Mouse (Mus musculus): Measurements from ENCODE around the gene Dis3l2. TPM values are rescaled to one million over a fixed set of nuclear protein-coding genes. Genes with fewer than 3 reads are reported as not detected.

The Dis3l2 gene
- polyA plus RNA-seq, 1 experiment from 2014 or later = 39.1 TPM

DNA sequence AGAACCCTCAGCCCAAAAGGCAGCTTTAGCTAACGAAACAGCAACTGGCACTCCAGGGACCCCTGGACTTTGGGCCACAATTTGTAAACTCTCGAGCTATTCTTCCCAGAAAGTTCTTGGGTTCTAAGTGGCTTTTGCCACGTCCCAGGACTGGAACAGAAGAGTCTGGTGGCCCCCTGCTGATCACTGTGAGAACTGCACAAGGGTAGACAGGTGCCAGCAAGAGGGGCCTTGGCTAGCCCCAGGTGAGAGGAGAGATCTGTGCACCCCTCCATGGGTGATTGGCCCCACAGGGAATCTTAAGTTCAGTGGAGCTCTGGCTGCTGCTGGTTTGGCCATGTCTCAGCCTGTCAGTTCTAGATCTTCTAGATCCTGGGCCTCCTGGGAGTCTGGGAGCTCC lies 337.5 kb downstream of the Dis3l2 start:
- H3K27ac ChIP-seq (ENCODE audit: low read depth, low read length) = no peak overlapping the region
- ATAC-seq (ENCODE audit: low read depth) = peak; percentile 38; the same call in 1 of the 2 replicates
- H3K4me1 ChIP-seq (ENCODE audit: control insufficient read depth, insufficient read depth, low read length) = no peaks in the 10 kb centered on the region; the same call in 1 of the 2 replicates
- H3K4me2 ChIP-seq (ENCODE audit: low read depth, low read length) = no peak overlapping the region
- no peak overlapping the region for H3K4me3 ChIP-seq (ENCODE audit: low read depth, low read length)
- no peak overlapping the region for H3K9ac ChIP-seq (replicated peaks; ENCODE audit: low read depth, low read length)
- 0 out of 2 replicates have a peak, but pooled peaks cover 2% of the 10 kb centered on the region for H3K36me3 ChIP-seq (ENCODE audit: control insufficient read depth, insufficient read depth, low read length)
- H3K27me3 ChIP-seq (ENCODE audit: control insufficient read depth, insufficient read depth, low read length) = no peaks in the 10 kb centered on the region
- 18% methylated on average over 3 of the region's 3 CpGs for WGBS
- H3K9me3 ChIP-seq (ENCODE audit: control insufficient read depth, low read length) = no peaks in the 10 kb centered on the region

DNA sequence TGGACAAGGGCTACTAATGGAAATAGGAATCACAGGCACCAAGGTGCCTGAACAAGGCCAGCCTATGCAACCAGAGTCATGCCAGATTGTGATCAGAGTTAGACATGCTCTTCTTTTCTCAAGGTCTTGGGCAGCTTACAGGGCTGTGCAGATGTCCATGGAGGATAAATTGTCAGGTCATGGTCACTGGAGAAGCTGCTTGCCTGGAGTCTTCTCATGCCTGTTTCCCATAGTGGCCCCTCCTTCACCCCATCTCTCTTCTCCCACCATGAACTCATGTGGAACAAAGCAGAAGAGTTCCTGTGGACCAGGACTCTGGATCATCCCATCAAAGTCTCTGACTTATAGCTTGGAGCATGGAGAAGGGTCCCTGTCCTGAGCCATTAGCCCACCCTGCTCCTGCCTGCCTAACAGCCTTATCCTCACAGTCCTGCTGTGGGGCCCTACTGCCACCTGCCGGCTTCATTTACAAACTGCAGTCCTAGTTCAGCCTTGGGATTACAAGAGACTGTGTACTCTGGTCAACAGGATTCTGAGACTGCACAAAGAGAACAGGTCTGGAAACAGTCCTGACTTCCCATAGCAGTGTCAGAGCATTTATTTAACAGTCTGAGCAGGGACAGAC lies 338.3 kb downstream of the Dis3l2 start:
- WGBS = 0% methylated on average over 1 of the region's 1 CpGs
- 0 out of 2 replicates have a peak, but pooled peaks cover 2% of the 10 kb centered on the region for H3K36me3 ChIP-seq (ENCODE audit: control insufficient read depth, insufficient read depth, low read length)
- peak; percentile 88 for ATAC-seq (ENCODE audit: low read depth)

DNA sequence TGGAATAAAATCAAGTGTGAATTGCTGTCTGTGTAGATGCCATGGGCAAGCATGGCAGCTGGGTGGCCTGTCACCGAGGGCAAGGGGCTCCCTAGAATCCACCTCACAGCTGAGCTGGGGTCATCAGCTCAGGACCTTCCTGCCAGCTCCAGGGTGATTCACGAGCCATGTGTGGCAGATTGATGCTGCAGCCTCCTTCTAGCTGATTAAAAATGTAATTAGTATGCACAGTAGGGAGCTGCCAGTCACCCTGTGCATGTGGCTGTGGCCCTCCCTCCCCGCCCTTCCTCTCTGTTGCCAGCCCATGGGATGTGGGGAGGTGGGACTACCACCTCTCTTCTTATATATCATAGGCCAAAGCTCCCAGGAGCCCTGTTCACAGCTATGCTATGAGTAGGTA lies 346.5 kb downstream of the Dis3l2 start:
- Histone ChIP-seq H3K9ac (replicated peaks; ENCODE audit: low read depth, low read length) (no peak overlapping the region), H3K4me2 (ENCODE audit: low read depth, low read length) (no peak overlapping the region), H3K27me3 (ENCODE audit: control insufficient read depth, insufficient read depth, low read length) (no peaks in the 10 kb centered on the region), H3K27ac (ENCODE audit: low read depth, low read length) (no peak overlapping the region; the same call in 1 of the 2 replicates), H3K9me3 (ENCODE audit: control insufficient read depth, low read length) (no peaks in the 10 kb centered on the region), H3K4me1 (ENCODE audit: control insufficient read depth, insufficient read depth, low read length) (0 out of 2 replicates have a peak, but pooled peaks cover 6% of the 10 kb centered on the region), H3K4me3 (ENCODE audit: low read depth, low read length) (no peak overlapping the region), H3K36me3 (ENCODE audit: control insufficient read depth, insufficient read depth, low read length) (no peaks in the 10 kb centered on the region)
- peak; percentile 74 for ATAC-seq (ENCODE audit: low read depth)
- 33% methylated on average over 3 of the region's 3 CpGs for WGBS

More for the DNA sequence above, 338.3 kb downstream of the Dis3l2 start:
- Histone ChIP-seq H3K9me3 (ENCODE audit: control insufficient read depth, low read length) (no peaks in the 10 kb centered on the region), H3K4me1 (ENCODE audit: control insufficient read depth, insufficient read depth, low read length) (no peaks in the 10 kb centered on the region), H3K27ac (ENCODE audit: low read depth, low read length) (no peak overlapping the region), H3K27me3 (ENCODE audit: control insufficient read depth, insufficient read depth, low read length) (no peaks in the 10 kb centered on the region), H3K4me2 (ENCODE audit: low read depth, low read length) (no peak overlapping the region), H3K9ac (replicated peaks; ENCODE audit: low read depth, low read length) (no peak overlapping the region), H3K4me3 (ENCODE audit: low read depth, low read length) (no peak overlapping the region)

DNA sequence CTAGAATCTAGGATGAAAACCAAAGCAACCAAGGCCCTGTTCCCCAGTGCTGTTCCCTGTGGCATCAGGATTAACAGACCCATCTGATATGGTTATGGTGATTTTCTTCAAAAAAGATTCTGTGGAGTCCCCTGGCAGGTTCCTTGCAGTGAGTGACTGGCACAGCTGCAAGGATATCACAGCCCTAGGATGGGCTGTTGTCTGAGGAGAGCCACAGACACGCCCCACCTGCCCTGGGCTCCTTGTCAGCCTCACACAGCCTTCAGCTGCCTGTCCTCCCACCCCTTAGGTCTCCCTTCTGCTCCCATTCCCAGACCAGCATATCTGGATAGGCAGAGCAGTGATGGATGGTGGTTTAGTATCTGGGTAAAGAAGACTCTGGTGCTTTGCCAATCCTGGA lies 347.1 kb downstream of the Dis3l2 start:
- Histone ChIP-seq H3K36me3 (ENCODE audit: control insufficient read depth, insufficient read depth, low read length) (no peaks in the 10 kb centered on the region), H3K9ac (replicated peaks; ENCODE audit: low read depth, low read length) (no peak overlapping the region), H3K27me3 (ENCODE audit: control insufficient read depth, insufficient read depth, low read length) (no peaks in the 10 kb centered on the region), H3K4me2 (ENCODE audit: low read depth, low read length) (no peak overlapping the region), H3K27ac (ENCODE audit: low read depth, low read length) (no peak overlapping the region), H3K4me1 (ENCODE audit: control insufficient read depth, insufficient read depth, low read length) (0 out of 2 replicates have a peak, but pooled peaks cover 6% of the 10 kb centered on the region), H3K4me3 (ENCODE audit: low read depth, low read length) (no peak overlapping the region), H3K9me3 (ENCODE audit: control insufficient read depth, low read length) (no peaks in the 10 kb centered on the region)
- 67% methylated on average over 1 of the region's 1 CpGs for WGBS
- no peak for ATAC-seq (ENCODE audit: low read depth)

DNA sequence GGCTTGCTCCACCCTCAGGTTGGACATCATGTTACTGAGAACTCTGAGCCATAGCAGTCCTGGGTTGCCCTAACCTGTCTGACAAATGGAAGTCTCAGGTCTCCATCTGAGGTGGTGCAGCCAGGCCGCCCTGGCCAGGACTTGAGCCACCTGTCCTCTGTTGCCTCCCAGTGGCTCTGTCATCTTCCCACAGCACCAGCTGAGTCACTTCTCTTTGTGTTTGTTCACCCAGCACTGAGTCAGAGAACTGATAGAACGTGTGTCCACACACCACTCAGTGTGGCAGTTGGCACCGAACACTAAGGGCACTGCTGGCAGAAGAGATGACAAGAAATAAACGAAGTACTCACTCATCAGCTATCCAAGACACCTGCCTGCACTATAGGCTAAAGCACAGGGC lies 347.8 kb downstream of the Dis3l2 start:
- Histone ChIP-seq H3K9ac (replicated peaks; ENCODE audit: low read depth, low read length) (no peak overlapping the region), H3K4me2 (ENCODE audit: low read depth, low read length) (no peak overlapping the region), H3K9me3 (ENCODE audit: control insufficient read depth, low read length) (no peaks in the 10 kb centered on the region), H3K27ac (ENCODE audit: low read depth, low read length) (no peak overlapping the region), H3K27me3 (ENCODE audit: control insufficient read depth, insufficient read depth, low read length) (no peaks in the 10 kb centered on the region), H3K4me1 (ENCODE audit: control insufficient read depth, insufficient read depth, low read length) (0 out of 2 replicates have a peak, but pooled peaks cover 6% of the 10 kb centered on the region), H3K4me3 (ENCODE audit: low read depth, low read length) (no peak overlapping the region), H3K36me3 (ENCODE audit: control insufficient read depth, insufficient read depth, low read length) (no peaks in the 10 kb centered on the region)
- whole genome bisulfite sequencing = 79% methylated on average over 4 of the region's 4 CpGs
- no peak for ATAC-seq (ENCODE audit: low read depth)

DNA sequence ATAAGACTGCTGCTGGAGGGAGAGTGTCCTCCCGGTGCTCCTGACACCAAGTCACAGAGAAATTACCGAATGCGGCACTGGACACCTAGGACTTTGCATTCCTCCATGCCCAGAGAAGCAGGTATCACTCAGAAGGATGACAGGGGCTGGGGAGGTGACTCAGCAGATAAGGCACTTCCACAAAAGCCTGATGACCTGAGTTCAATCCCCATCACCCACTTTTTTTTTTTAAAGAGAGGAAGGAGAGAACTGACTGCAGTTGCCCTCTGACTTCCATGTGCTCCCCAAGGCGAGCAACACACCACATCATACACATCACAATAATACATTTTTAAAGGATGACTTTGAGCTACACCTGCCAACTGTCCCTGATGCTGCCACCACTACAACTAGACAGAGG lies 353.5 kb downstream of the Dis3l2 start:
- Histone ChIP-seq H3K36me3 (ENCODE audit: control insufficient read depth, insufficient read depth, low read length) (no peaks in the 10 kb centered on the region), H3K27me3 (ENCODE audit: control insufficient read depth, insufficient read depth, low read length) (no peaks in the 10 kb centered on the region), H3K27ac (ENCODE audit: low read depth, low read length) (no peak overlapping the region), H3K9ac (replicated peaks; ENCODE audit: low read depth, low read length) (no peak overlapping the region), H3K4me1 (ENCODE audit: control insufficient read depth, insufficient read depth, low read length) (no peaks in the 10 kb centered on the region), H3K4me2 (ENCODE audit: low read depth, low read length) (no peak overlapping the region), H3K4me3 (ENCODE audit: low read depth, low read length) (no peak overlapping the region), H3K9me3 (ENCODE audit: control insufficient read depth, low read length) (no peaks in the 10 kb centered on the region)
- no peak for ATAC-seq (ENCODE audit: low read depth)
- WGBS = 79% methylated on average over 4 of the region's 4 CpGs

DNA sequence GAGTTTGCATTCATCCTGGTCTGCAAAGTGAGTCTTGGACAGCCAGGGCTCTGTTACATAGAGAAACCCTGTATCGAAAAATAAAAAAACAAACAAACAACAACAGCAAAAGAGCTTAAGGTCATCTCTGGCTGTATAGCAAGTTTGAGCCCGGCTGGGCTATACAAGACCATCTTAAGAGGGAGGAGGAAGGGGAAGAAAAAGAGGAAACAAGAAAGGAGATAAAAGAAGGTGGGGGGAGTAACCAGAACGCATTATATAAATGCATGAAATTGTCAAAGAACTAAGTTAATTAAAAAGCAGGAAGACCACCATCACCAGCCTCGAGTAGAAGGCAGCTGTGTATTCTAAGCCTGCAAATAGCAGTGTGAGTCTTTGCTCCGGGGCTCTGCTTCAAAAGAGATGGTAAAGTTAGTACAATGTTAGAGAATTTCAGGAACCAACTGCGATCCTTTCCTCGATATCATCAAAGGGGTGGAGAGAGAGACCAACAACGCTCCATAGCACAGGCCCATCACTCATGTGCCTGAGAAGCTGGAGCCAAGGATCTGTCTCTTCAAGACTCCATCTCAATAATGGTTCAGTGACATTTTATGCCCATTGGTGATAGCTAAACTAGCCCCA lies 355.5 kb downstream of the Dis3l2 start:
- no peak overlapping the region for H3K27ac ChIP-seq (ENCODE audit: low read depth, low read length)
- no peaks in the 10 kb centered on the region for H3K9me3 ChIP-seq (ENCODE audit: control insufficient read depth, low read length)
- H3K27me3 ChIP-seq (ENCODE audit: control insufficient read depth, insufficient read depth, low read length) = no peaks in the 10 kb centered on the region
- 81% methylated on average over 8 of the region's 8 CpGs for WGBS
- no peak overlapping the region for H3K4me2 ChIP-seq (ENCODE audit: low read depth, low read length)
- H3K4me1 ChIP-seq (ENCODE audit: control insufficient read depth, insufficient read depth, low read length) = no peaks in the 10 kb centered on the region
- no peaks in the 10 kb centered on the region for H3K36me3 ChIP-seq (ENCODE audit: control insufficient read depth, insufficient read depth, low read length)
- ATAC-seq (ENCODE audit: low read depth) = no peak
- H3K9ac ChIP-seq (replicated peaks; ENCODE audit: low read depth, low read length) = no peak overlapping the region
- no peak overlapping the region for H3K4me3 ChIP-seq (ENCODE audit: low read depth, low read length)

DNA sequence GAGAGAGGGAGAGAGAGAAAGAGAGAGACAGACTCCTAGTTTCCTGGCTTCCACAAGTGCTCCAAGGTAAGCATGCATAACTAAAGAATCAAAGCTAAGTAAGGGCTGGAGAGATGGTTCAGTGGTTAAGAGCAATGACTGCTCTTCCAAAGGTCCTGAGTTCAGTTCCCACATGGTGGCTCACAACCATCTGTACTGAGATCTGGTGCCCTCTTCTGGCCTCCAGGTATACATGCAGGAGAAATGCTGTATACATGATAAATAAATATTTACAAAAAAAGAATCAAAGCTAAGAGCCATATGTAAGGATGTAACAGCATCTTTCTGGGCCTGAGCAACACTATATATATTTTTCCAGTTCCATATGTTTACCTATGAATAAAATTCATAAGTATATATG lies 357.3 kb downstream of the Dis3l2 start:
- ATAC-seq (ENCODE audit: low read depth) = no peak

DNA sequence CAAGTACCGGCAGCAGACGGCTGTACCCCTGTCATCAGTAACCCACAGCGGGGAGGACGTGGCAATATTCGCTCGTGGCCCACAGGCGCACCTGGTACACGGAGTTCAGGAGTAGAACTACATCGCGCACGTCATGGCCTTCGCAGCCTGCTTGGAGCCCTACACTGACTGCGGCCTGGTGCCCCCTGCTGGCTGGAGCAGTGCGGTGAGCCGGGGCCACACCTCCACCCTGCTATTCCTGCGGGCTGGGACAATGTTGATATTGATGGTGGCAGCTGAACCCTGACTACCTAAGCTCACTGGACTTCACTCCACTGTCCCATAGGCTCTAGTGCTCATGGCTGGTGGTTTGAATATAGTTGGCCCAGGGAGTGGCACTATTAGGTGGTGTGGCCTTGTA lies 367.1 kb downstream of the Dis3l2 start:
- ATAC-seq (ENCODE audit: low read depth) = no peak
- Histone ChIP-seq H3K36me3 (ENCODE audit: control insufficient read depth, insufficient read depth, low read length) (no peaks in the 10 kb centered on the region), H3K4me3 (ENCODE audit: low read depth, low read length) (no peak overlapping the region), H3K9me3 (ENCODE audit: control insufficient read depth, low read length) (no peaks in the 10 kb centered on the region), H3K27me3 (ENCODE audit: control insufficient read depth, insufficient read depth, low read length) (no peaks in the 10 kb centered on the region), H3K4me2 (ENCODE audit: low read depth, low read length) (no peak overlapping the region), H3K27ac (ENCODE audit: low read depth, low read length) (no peak overlapping the region), H3K4me1 (ENCODE audit: control insufficient read depth, insufficient read depth, low read length) (no peaks in the 10 kb centered on the region), H3K9ac (replicated peaks; ENCODE audit: low read depth, low read length) (no peak overlapping the region)
- 50% methylated on average over 16 of the region's 16 CpGs for WGBS

More for the DNA sequence above, 357.3 kb downstream of the Dis3l2 start:
- H3K4me3 ChIP-seq (ENCODE audit: low read depth, low read length) = no peak overlapping the region
- H3K4me1 ChIP-seq (ENCODE audit: control insufficient read depth, insufficient read depth, low read length) = no peaks in the 10 kb centered on the region
- no peaks in the 10 kb centered on the region for H3K36me3 ChIP-seq (ENCODE audit: control insufficient read depth, insufficient read depth, low read length)
- H3K27ac ChIP-seq (ENCODE audit: low read depth, low read length) = no peak overlapping the region
- no peak overlapping the region for H3K9ac ChIP-seq (replicated peaks; ENCODE audit: low read depth, low read length)
- H3K4me2 ChIP-seq (ENCODE audit: low read depth, low read length) = no peak overlapping the region
- H3K9me3 ChIP-seq (ENCODE audit: control insufficient read depth, low read length) = no peaks in the 10 kb centered on the region
- H3K27me3 ChIP-seq (ENCODE audit: control insufficient read depth, insufficient read depth, low read length) = no peaks in the 10 kb centered on the region

Data from neural tube, embryonic 14.5 days (tissue).